Mouse (Mus musculus) kidney, adult 2 months (tissue): ENCODE measurements at regions not wholly inside any gene's neighbourhood (a gene's known extent, or its start where the extent isn't known, plus 50 kb on each side); places are given as distances from the start of the nearest gene placed in this dataset.

ENCODE experiments used
- CTCF ChIP-seq: fragments of 200-500 bp; conservative IDR thresholded peaks from 2 replicates; pipeline ENCODE4 v1.5.1; 2011; ENCODE audit warnings: low read depth, mild to moderate bottlenecking, control low read depth, low read length, moderate library complexity, mixed read lengths; ENCODE audit not compliant: insufficient read depth, insufficient read length
- POLR2A ChIP-seq: fragments of 200-500 bp; IDR thresholded peaks from one replicate; pipeline ENCODE4 v1.6.1; 2011; ENCODE audit warnings: low read depth, low read length, control low read depth

- TF ChIP-seq CTCF: no peak
- TF ChIP-seq POLR2A: no peak
Measured at GRCm38 (mm10) chr17:49205095-49205494, 223.1 kb upstream of the Mocs1 start.
